Mouse (Mus musculus): ENCODE measurements around the gene Tank. TPM values are rescaled to one million over a fixed set of nuclear protein-coding genes. Genes with fewer than 3 reads are reported as not detected.

The Tank gene
- polyA plus RNA-seq, 1 experiment from 2014 or later, result 25.2 TPM

- H3K4me2 ChIP-seq, result no peak overlapping the region
- WGBS, result 9% methylated on average over 1 of the region's 1 CpGs
- H3K27ac ChIP-seq (replicated peaks), result no peak overlapping the region
- ATAC-seq (ENCODE audit: low FRiP score, low read depth), result no peak
- H3K4me3 ChIP-seq, result no peak overlapping the region
- no peaks in the 10 kb centered on the region for H3K36me3 ChIP-seq
- no peak overlapping the region for H3K9ac ChIP-seq
- no peaks in the 10 kb centered on the region for H3K9me3 ChIP-seq
- H3K27me3 ChIP-seq, result no peaks in the 10 kb centered on the region
- no peaks in the 10 kb centered on the region for H3K4me1 ChIP-seq (replicated peaks)
Measured at GRCm38 (mm10) chr2:61561058-61561457, 17.3 kb upstream of the Tank start.

- H3K4me3 ChIP-seq, result no peak overlapping the region
Measured at GRCm38 (mm10) chr2:61563202-61563601, 15.2 kb upstream of the Tank start.

GRCm38 (mm10) chr2:61567045-61567783 lies 11.2 kb upstream of the Tank start:
- no peak overlapping the region for H3K9ac ChIP-seq
- no peaks in the 10 kb centered on the region for H3K4me1 ChIP-seq (replicated peaks)
- H3K4me3 ChIP-seq, result no peak overlapping the region
- no peak for ATAC-seq (ENCODE audit: low FRiP score, low read depth)
- WGBS, result 79% methylated on average over 4 of the region's 4 CpGs
- H3K27ac ChIP-seq (replicated peaks), result no peak overlapping the region
- H3K9me3 ChIP-seq, result no peaks in the 10 kb centered on the region
- H3K36me3 ChIP-seq, result no peaks in the 10 kb centered on the region
- H3K4me2 ChIP-seq, result no peak overlapping the region
- H3K27me3 ChIP-seq, result no peaks in the 10 kb centered on the region

More at GRCm38 (mm10) chr2:61563202-61563601, 15.2 kb upstream of the Tank start:
- ATAC-seq (ENCODE audit: low FRiP score, low read depth), result no peak
- H3K4me2 ChIP-seq, result no peak overlapping the region
- 77% methylated on average over 6 of the region's 6 CpGs for WGBS
- H3K9ac ChIP-seq, result no peak overlapping the region
- H3K27ac ChIP-seq (replicated peaks), result no peak overlapping the region
- H3K9me3 ChIP-seq, result no peaks in the 10 kb centered on the region
- no peaks in the 10 kb centered on the region for H3K36me3 ChIP-seq
- H3K27me3 ChIP-seq, result no peaks in the 10 kb centered on the region
- no peaks in the 10 kb centered on the region for H3K4me1 ChIP-seq (replicated peaks)

DNA sequence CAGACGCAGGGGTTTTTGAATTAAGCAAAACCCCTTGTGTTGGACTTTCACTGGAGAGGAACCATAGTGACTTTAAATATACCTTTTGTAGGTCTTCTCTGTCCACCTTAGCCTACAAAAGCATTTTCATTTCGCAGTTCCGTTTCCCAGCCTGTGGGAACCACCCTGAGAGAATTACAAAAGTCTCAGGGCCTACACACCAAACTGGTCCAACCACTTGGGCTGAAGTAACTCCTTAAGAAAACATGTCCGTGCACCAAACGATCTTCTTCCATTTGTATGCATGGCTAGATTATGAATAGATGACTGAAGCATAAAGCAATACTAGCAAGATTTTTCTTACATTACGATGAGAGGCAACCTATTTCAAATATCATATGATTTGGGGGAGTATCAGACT lies 9.2 kb upstream of the Tank start:
- Histone ChIP-seq H3K4me2 (no peak overlapping the region), H3K27ac (replicated peaks) (no peak overlapping the region), H3K9ac (no peak overlapping the region), H3K4me1 (replicated peaks) (no peaks in the 10 kb centered on the region), H3K27me3 (no peaks in the 10 kb centered on the region), H3K36me3 (no peaks in the 10 kb centered on the region), H3K9me3 (no peaks in the 10 kb centered on the region), H3K4me3 (no peak overlapping the region)
- 93% methylated on average over 6 of the region's 6 CpGs for WGBS
- no peak for ATAC-seq (ENCODE audit: low FRiP score, low read depth)

DNA sequence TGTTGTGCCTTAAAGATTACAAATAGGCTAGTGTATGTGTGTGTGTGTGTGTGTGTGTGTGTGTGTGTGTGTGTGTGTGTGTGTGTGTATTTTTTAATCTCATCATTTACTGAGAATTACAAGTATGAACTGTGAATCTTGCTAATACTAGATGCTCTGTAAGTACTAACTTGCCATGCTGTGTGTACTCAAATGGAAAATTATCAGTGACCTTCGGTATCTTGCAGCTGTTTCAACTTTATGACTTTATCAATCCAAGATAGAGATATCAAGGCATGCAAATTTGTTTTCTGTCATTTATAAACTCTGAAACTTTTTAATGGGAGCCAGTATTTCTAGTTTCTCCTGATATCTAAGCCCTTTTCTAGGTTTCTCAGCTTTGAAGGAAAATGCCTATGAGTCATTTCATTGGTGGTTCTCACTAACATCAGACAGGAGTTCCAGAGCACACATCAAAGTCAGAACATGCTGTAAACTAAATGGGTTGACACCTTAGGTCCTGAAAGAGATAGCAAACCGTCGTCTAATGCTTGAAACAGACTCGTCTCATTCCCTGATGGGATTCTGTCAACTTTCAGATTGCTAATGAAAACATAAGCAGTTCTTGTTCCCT lies 6.9 kb upstream of the Tank start:
- no peaks in the 10 kb centered on the region for H3K9me3 ChIP-seq
- no peaks in the 10 kb centered on the region for H3K4me1 ChIP-seq (replicated peaks)
- no peaks in the 10 kb centered on the region for H3K27me3 ChIP-seq
- H3K4me2 ChIP-seq, result no peak overlapping the region
- H3K36me3 ChIP-seq, result no peaks in the 10 kb centered on the region
- H3K27ac ChIP-seq (replicated peaks), result no peak overlapping the region
- no peak for ATAC-seq (ENCODE audit: low FRiP score, low read depth)
- H3K4me3 ChIP-seq, result no peak overlapping the region
- H3K9ac ChIP-seq, result no peak overlapping the region
- 76% methylated on average over 4 of the region's 4 CpGs for WGBS

- Histone ChIP-seq H3K27ac (replicated peaks) (no peak overlapping the region), H3K9ac (no peak overlapping the region), H3K36me3 (no peaks in the 10 kb centered on the region), H3K4me1 (replicated peaks) (no peaks in the 10 kb centered on the region), H3K4me2 (no peak overlapping the region), H3K4me3 (no peak overlapping the region), H3K27me3 (no peaks in the 10 kb centered on the region), H3K9me3 (no peaks in the 10 kb centered on the region)
- ATAC-seq (ENCODE audit: low FRiP score, low read depth), result no peak
- 95% methylated on average over 3 of the region's 3 CpGs for WGBS
Measured at GRCm38 (mm10) chr2:61576497-61576896, 1.9 kb upstream of the Tank start.

DNA sequence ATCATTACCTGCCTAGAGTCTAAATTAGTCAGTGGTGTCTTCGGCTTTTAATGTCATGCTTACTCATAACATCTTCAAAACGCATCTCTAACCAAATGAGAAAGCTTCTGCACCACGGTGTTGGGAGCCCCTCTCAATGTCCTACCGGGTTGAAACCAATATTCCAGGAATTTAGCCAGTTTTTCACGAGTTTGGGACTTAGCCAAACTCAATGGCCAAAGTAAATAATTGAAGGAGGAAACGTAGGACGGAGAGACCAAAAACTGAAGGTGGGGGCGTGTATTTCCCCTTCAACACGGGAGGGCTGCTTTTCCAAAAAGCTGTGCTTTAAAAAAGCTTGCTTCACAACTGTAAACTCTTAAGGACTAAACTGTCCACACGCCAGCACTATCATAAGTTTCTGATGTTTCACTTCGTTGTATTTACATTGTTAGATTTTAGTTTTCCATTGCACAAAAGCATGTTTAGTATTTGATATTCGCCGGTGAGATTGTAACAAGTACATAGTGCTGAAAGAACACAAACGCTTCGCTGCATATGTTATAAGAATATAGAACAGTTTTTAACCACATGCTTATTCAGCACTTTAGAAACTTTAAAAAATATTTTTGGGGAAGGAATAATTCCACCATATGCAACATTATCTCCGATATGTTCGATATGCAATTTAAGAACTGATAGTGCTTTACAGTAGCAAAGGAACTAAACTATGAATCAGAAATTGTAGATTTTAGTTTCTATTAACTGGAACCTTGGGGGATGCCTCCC lies 1.3 kb upstream of the Tank start:
- H3K27me3 ChIP-seq, result no peaks in the 10 kb centered on the region
- H3K36me3 ChIP-seq, result no peaks in the 10 kb centered on the region
- 81% methylated on average over 17 of the region's 17 CpGs for WGBS
- H3K9me3 ChIP-seq, result no peaks in the 10 kb centered on the region
- H3K9ac ChIP-seq, result no peak overlapping the region
- no peak overlapping the region for H3K27ac ChIP-seq (replicated peaks)
- H3K4me1 ChIP-seq (replicated peaks), result no peaks in the 10 kb centered on the region
- no peak overlapping the region for H3K4me2 ChIP-seq
- H3K4me3 ChIP-seq, result no peak overlapping the region
- ATAC-seq (ENCODE audit: low FRiP score, low read depth), result no peak

DNA sequence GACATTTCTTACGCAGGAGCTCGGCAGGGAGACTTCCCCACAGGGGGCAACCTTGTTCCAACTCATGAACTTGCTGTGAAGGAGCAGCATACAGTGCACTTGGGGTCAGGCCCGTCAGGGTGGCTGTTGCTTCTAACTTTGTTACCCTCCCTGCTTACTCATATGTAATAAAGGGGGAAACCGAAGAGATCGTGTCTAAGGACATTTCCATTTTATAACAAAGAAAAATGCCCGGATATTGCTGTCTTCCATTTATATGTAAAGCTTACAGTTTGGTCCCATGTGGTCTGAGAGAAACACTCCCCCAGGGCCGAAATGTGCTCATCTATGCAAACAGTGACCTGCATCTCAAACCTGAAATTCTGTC lies 706 bp upstream of the Tank start:
- Histone ChIP-seq H3K27ac (replicated peaks) (no peak overlapping the region), H3K36me3 (no peaks in the 10 kb centered on the region), H3K4me1 (replicated peaks) (no peaks in the 10 kb centered on the region), H3K27me3 (no peaks in the 10 kb centered on the region), H3K9ac (no peak overlapping the region), H3K4me3 (no peak overlapping the region), H3K9me3 (no peaks in the 10 kb centered on the region), H3K4me2 (no peak overlapping the region)
- ATAC-seq (ENCODE audit: low FRiP score, low read depth), result no peak
- WGBS, result 63% methylated on average over 7 of the region's 7 CpGs

DNA sequence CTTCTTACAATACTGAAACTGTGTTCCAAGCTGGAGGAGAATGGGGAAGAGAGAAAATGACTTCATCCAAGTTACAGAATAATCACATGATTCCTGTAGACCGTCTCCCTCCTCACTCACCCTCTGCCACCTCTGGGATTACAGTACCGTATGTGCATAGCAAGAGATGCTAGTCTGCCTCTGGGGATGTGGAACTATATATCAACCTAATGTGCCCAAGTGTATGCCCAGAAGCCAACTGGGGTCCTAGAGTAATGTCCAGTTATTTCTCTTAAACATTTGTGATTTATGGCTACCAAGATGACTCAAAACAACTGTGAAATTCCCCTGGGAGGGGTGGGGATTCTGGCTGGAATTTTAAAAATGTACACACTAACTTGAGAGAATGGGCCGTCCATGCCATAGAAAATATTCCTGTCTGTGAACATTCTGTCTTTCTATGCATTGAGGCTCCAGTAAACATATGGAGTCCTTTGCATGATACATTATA lies 1.2 kb downstream of the Tank start:
- H3K27me3 ChIP-seq, result no peaks in the 10 kb centered on the region
- no peak for ATAC-seq (ENCODE audit: low FRiP score, low read depth)

DNA sequence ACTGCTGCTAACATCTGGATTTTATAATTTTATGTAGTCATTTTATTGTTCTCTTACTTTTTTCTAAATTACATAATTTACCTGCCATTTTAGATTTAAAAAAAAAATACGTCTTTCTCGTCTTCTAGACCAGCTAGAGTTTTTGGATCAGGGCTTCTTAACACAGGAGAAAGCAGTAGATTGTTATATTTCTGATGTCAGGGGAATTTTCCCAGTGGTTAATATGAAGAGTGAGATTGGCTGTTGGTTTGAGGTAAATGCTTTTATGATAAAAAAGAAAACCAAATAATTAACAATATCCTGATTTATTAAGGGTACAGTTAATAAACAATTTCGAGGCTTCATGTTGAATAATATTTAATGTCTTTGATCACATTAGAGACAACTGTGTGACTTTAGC lies 1.7 kb downstream of the Tank start:
- WGBS, result 92% methylated on average over 3 of the region's 3 CpGs
- no peaks in the 10 kb centered on the region for H3K27me3 ChIP-seq
- no peak overlapping the region for H3K4me3 ChIP-seq
- H3K4me1 ChIP-seq (replicated peaks), result no peaks in the 10 kb centered on the region
- no peaks in the 10 kb centered on the region for H3K36me3 ChIP-seq
- no peaks in the 10 kb centered on the region for H3K9me3 ChIP-seq
- no peak overlapping the region for H3K27ac ChIP-seq (replicated peaks)
- H3K4me2 ChIP-seq, result no peak overlapping the region
- H3K9ac ChIP-seq, result no peak overlapping the region
- no peak for ATAC-seq (ENCODE audit: low FRiP score, low read depth)

More for the DNA sequence above, 1.2 kb downstream of the Tank start:
- Histone ChIP-seq H3K4me2 (no peak overlapping the region), H3K27ac (replicated peaks) (no peak overlapping the region), H3K9me3 (no peaks in the 10 kb centered on the region), H3K4me1 (replicated peaks) (no peaks in the 10 kb centered on the region), H3K36me3 (no peaks in the 10 kb centered on the region), H3K4me3 (no peak overlapping the region), H3K9ac (no peak overlapping the region)
- 67% methylated on average over 3 of the region's 3 CpGs for WGBS

DNA sequence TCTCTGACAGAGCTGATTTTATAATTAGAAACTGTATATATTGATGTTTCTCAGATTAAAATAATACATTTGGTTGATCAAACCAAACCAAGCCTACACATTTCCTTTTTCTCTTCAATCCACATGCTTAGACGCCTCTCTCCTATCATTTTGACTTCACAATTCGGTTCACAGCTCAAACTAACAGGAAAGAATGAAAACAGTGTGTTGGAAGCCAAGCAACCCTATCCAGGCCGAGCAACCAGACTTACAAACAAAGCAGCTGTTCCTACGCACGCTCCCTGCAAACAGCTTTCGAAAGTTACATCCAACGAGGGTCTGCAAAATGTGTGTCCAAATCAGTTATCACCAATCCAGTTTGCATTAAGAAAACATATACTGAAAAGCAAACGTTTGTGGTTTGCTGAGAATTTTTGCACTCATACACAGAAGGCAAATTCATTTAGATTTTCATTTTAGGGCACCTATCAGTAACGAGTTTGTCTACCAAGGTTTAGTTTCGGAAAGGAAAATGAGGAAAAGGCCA lies 2.2 kb downstream of the Tank start:
- WGBS, result 76% methylated on average over 10 of the region's 10 CpGs
- H3K9ac ChIP-seq, result no peak overlapping the region
- no peak overlapping the region for H3K4me3 ChIP-seq
- no peaks in the 10 kb centered on the region for H3K27me3 ChIP-seq
- no peak overlapping the region for H3K27ac ChIP-seq (replicated peaks)
- no peak for ATAC-seq (ENCODE audit: low FRiP score, low read depth)
- no peaks in the 10 kb centered on the region for H3K4me1 ChIP-seq (replicated peaks)
- no peak overlapping the region for H3K4me2 ChIP-seq
- no peaks in the 10 kb centered on the region for H3K36me3 ChIP-seq
- no peaks in the 10 kb centered on the region for H3K9me3 ChIP-seq

All from hindbrain, embryonic 15.5 days (tissue).